Mouse (Mus musculus): Measurements from ENCODE around the gene Cluap1. TPM values are rescaled to one million over a fixed set of nuclear protein-coding genes. Genes with fewer than 3 reads are reported as not detected.

Gene Cluap1
- polyA plus RNA-seq, 1 experiment from 2014 or later, result 9.2 TPM

- 91% methylated on average over 4 of the region's 4 CpGs for whole genome bisulfite sequencing
- ATAC-seq, result no peak
- peaks cover 81% of the 10 kb centered on the region for H3K36me3 ChIP-seq (ENCODE audit: control insufficient read depth, insufficient read depth)
These were observed 73.6 kb downstream of the Cluap1 start for GRCm38 (mm10) chr16:3982173-3982572.

GRCm38 (mm10) chr16:3983146-3983700 lies 74.6 kb downstream of the Cluap1 start:
- peaks cover 88% of the 10 kb centered on the region for H3K36me3 ChIP-seq (ENCODE audit: control insufficient read depth, insufficient read depth)
- no peak overlapping the region for H3K4me3 ChIP-seq (ENCODE audit: low read depth, low read length)
- 84% methylated on average over 7 of the region's 7 CpGs for WGBS
- no peak overlapping the region for H3K9ac ChIP-seq (ENCODE audit: low read depth, low read length)
- no peak overlapping the region for H3K4me2 ChIP-seq (replicated peaks; ENCODE audit: low read depth)
- no peaks in the 10 kb centered on the region for H3K9me3 ChIP-seq (ENCODE audit: control insufficient read depth)
- no peaks in the 10 kb centered on the region for H3K27me3 ChIP-seq (replicated peaks; ENCODE audit: control insufficient read depth, insufficient read depth, low read length)
- H3K27ac ChIP-seq (ENCODE audit: low read depth, low read length), result no peak overlapping the region
- no peaks in the 10 kb centered on the region for H3K4me1 ChIP-seq (replicated peaks; ENCODE audit: control insufficient read depth, insufficient read depth, low read length)
- ATAC-seq, result no peak
- TF ChIP-seq CTCF (IDR thresholded peaks at IDR 0.05; ENCODE audit: low read depth), result no peak

More at GRCm38 (mm10) chr16:3982173-3982572, 73.6 kb downstream of the Cluap1 start:
- no peak overlapping the region for H3K4me2 ChIP-seq (replicated peaks; ENCODE audit: low read depth)
- no peak overlapping the region for H3K9ac ChIP-seq (ENCODE audit: low read depth, low read length)
- H3K27me3 ChIP-seq (replicated peaks; ENCODE audit: control insufficient read depth, insufficient read depth, low read length), result no peaks in the 10 kb centered on the region
- no peak for TF ChIP-seq CTCF (IDR thresholded peaks at IDR 0.05; ENCODE audit: low read depth)
- no peaks in the 10 kb centered on the region for H3K9me3 ChIP-seq (ENCODE audit: control insufficient read depth)
- H3K4me3 ChIP-seq (ENCODE audit: low read depth, low read length), result no peak overlapping the region
- H3K4me1 ChIP-seq (replicated peaks; ENCODE audit: control insufficient read depth, insufficient read depth, low read length), result no peaks in the 10 kb centered on the region
- no peak overlapping the region for H3K27ac ChIP-seq (ENCODE audit: low read depth, low read length)

DNA sequence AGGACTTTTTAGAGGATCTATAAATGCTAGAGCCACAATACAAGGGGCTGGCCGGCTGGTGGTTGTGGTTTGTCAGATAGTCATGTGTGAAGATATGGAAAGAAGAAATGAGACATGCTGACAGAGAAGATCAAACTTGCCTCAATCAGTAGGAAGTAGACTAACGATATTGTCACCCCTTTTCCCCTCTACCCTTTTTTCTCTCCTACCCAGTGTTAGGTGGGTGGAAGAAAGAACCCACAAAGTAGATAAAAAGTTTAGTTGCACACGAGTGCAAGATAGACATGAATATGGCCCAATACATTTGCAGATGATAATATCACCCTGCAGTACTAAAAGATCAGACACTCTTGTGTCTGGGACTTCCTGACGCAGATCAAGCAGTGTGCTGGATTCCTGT lies 79.8 kb downstream of the Cluap1 start:
- no peak for ATAC-seq
- TF ChIP-seq CTCF (IDR thresholded peaks at IDR 0.05; ENCODE audit: low read depth), result no peak
- Histone ChIP-seq H3K4me3 (ENCODE audit: low read depth, low read length) (no peak overlapping the region), H3K4me2 (replicated peaks; ENCODE audit: low read depth) (no peak overlapping the region), H3K9ac (ENCODE audit: low read depth, low read length) (no peak overlapping the region), H3K36me3 (ENCODE audit: control insufficient read depth, insufficient read depth) (peaks cover 96% of the 10 kb centered on the region), H3K27me3 (replicated peaks; ENCODE audit: control insufficient read depth, insufficient read depth, low read length) (no peaks in the 10 kb centered on the region), H3K27ac (ENCODE audit: low read depth, low read length) (no peak overlapping the region), H3K4me1 (replicated peaks; ENCODE audit: control insufficient read depth, insufficient read depth, low read length) (no peaks in the 10 kb centered on the region), H3K9me3 (ENCODE audit: control insufficient read depth) (no peaks in the 10 kb centered on the region)
- WGBS, result 87% methylated on average over 4 of the region's 4 CpGs

Small RNA genes within 50 kb of the gene (microRNA-seq; reads per million reads assigned to microRNA genes)
- gene Gm23493, result not detected

Other genes with a start within 250 kb of the Cluap1 start
- 0.12 and 0.18 TPM in 2 replicates for gene Mefv, start 190.7 kb upstream of the Cluap1 start, polyA plus RNA-seq (2015; fragmentation: Nextera tagmentation; extraction: Ambion mirVana)
- 14.7 and 16.3 TPM in 2 replicates for gene Zfp263, start 164.7 kb upstream of the Cluap1 start, polyA plus RNA-seq (2015; fragmentation: Nextera tagmentation; extraction: Ambion mirVana)
- not detected in 2 replicates for gene Olfr15, start 77.9 kb upstream of the Cluap1 start, polyA plus RNA-seq (2015; fragmentation: Nextera tagmentation; extraction: Ambion mirVana)
- 0.35 and 0.44 TPM in 2 replicates for gene Zfp174, start 61.5 kb upstream of the Cluap1 start, polyA plus RNA-seq (2015; fragmentation: Nextera tagmentation; extraction: Ambion mirVana)
- gene Naa60, start 36.4 kb upstream of the Cluap1 start, polyA plus RNA-seq (2015; fragmentation: Nextera tagmentation; extraction: Ambion mirVana), result 34.0 and 35.4 TPM in 2 replicates
- gene Zfp597, start 24.2 kb upstream of the Cluap1 start, polyA plus RNA-seq (2015; fragmentation: Nextera tagmentation; extraction: Ambion mirVana), result 2.2 and 2.7 TPM in 2 replicates
- 0.72 and 1.2 TPM in 2 replicates for gene Gm20695, start 24.2 kb upstream of the Cluap1 start, polyA plus RNA-seq (2015; fragmentation: Nextera tagmentation; extraction: Ambion mirVana)
- gene 1700037C18Rik, start 112 bp upstream of the Cluap1 start, polyA plus RNA-seq (2015; fragmentation: Nextera tagmentation; extraction: Ambion mirVana), result 5.5 and 6.4 TPM in 2 replicates
- 0.46 and 0.50 TPM in 2 replicates for gene Nlrc3, start 67.8 kb downstream of the Cluap1 start, polyA plus RNA-seq (2015; fragmentation: Nextera tagmentation; extraction: Ambion mirVana)
- 5.6 and 6.0 TPM in 2 replicates for gene Slx4, start 95.0 kb downstream of the Cluap1 start, polyA plus RNA-seq (2015; fragmentation: Nextera tagmentation; extraction: Ambion mirVana)
- 8.0 and 8.9 TPM in 2 replicates for gene Dnase1, start 128.1 kb downstream of the Cluap1 start, polyA plus RNA-seq (2015; fragmentation: Nextera tagmentation; extraction: Ambion mirVana)
- 33.9 and 35.3 TPM in 2 replicates for gene Trap1, start 169.0 kb downstream of the Cluap1 start, polyA plus RNA-seq (2015; fragmentation: Nextera tagmentation; extraction: Ambion mirVana)

Measured in intestine, postnatal 0 days (tissue).